Mouse (Mus musculus) lung, postnatal 0 days (tissue): Measurements from ENCODE around the gene Elavl4. TPM values are rescaled to one million over a fixed set of nuclear protein-coding genes. Genes with fewer than 3 reads are reported as not detected.

Experiments
- ATAC-seq: fragments of 200-750 bp; cut with Nextera tagmentation; 2 replicates; pipeline ENCODE4 v1.8.0; 2017; ENCODE audit warnings: moderate library complexity
- DNase-seq: peaks from one replicate; pipeline ENCODE4 v3.0.0-alpha.2; 2016; ENCODE audit warnings: low spot score
- H3K27ac ChIP-seq: fragments of 300-500 bp; sonication (generic); 2 replicates; pipeline ENCODE4 v1.5.1; 2014; ENCODE audit warnings: antibody characterized with exemption, mild to moderate bottlenecking, low read length, mixed read lengths
- H3K27me3 ChIP-seq: fragments of 300-500 bp; sonication (generic); replicated peaks from 2 replicates; pipeline ENCODE4 v1.6.1; 2014; ENCODE audit warnings: low read length, mixed read lengths; ENCODE audit not compliant: insufficient read depth
- H3K36me3 ChIP-seq: fragments of 300-500 bp; sonication (generic); 2 replicates; pipeline ENCODE4 v1.6.1; 2014; ENCODE audit warnings: low read length, mixed read lengths; ENCODE audit not compliant: insufficient read depth
- H3K4me1 ChIP-seq: fragments of 300-500 bp; sonication (generic); 2 replicates; pipeline ENCODE4 v1.6.1; 2014; ENCODE audit warnings: antibody characterized with exemption, low read depth, low read length, mixed read lengths; ENCODE audit not compliant: insufficient read depth
- H3K4me2 ChIP-seq: fragments of 300-500 bp; sonication (generic); replicated peaks from 2 replicates; pipeline ENCODE4 v1.6.1; 2014; ENCODE audit warnings: low read depth, mild to moderate bottlenecking, low read length, moderate library complexity, mixed read lengths
- H3K4me3 ChIP-seq: fragments of 300-500 bp; sonication (generic); 2 replicates; pipeline ENCODE4 v1.5.1; 2014; ENCODE audit warnings: low read depth, low read length
- H3K9ac ChIP-seq: fragments of 300-500 bp; sonication (generic); replicated peaks from 2 replicates; pipeline ENCODE4 v1.6.1; 2014; ENCODE audit warnings: low read depth, mild to moderate bottlenecking
- H3K9me3 ChIP-seq: fragments of 300-500 bp; sonication (generic); 2 replicates; pipeline ENCODE4 v1.6.1; 2016; ENCODE audit warnings: low read length, mixed read lengths
- CTCF ChIP-seq: IDR thresholded peaks from 2 replicates; pipeline ENCODE4 v1.5.1; 2016; ENCODE audit warnings: antibody characterized with exemption, mild to moderate bottlenecking
- EP300 ChIP-seq: IDR thresholded peaks from 2 replicates; pipeline ENCODE4 v1.6.1; 2016; ENCODE audit warnings: antibody characterized with exemption, mild to moderate bottlenecking, control low read depth
- WGBS: fragments of 180-500 bp; shearing (Covaris S2); extraction: QIAGEN DNeasy Blood & Tissue Kit; methylation state at CpG from one replicate; pipeline ENCODE4 v1.1.7; 2014; 5-methylcytosine and 5-hydroxymethylcytosine counted together
- polyA plus RNA-seq: library from polyadenylated mRNA; unstranded; fragments of >200 nt; fragmentation: Nextera tagmentation; extraction: Ambion mirVana; gene quantifications from 2 replicates; pipeline ENCODE4 v1.2.1, GENCODE M21; 2015

Elavl4 gene
- polyA plus RNA-seq, 1 experiment from 2014 or later, result 0.16 TPM

DNA sequence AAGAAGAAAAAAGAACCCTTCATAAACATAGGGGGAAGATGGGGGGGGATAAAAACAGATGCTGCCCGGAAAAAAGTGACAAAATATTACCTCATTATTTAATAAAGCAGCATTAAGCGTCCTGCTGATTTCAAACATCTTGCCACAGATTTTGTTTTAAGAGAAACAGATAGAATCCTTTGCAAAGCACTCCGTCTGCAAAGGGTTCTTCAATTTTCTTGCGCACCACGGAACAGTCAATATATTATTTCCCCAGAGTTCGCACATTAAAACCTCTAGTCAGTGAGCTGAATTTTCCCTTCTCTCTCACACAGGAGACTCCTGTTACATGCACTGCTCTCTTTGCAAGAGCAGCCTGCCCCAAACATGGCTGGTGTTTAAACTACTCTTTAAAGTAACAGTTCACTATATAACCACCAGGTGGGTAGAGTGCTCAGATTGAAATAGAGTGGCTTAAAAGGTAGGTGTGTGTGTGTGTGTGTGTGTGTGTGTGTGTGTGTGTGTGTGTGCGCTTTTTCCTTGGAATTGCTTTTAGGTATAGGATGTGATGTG, 61.1 kb downstream of the Elavl4 start:
- Histone ChIP-seq H3K27ac (no peak overlapping the region), H3K4me2 (no peak overlapping the region), H3K4me1 (no peaks in the 10 kb centered on the region), H3K36me3 (no peaks in the 10 kb centered on the region), H3K27me3 (no peaks in the 10 kb centered on the region), H3K4me3 (no peak overlapping the region), H3K9ac (no peak overlapping the region), H3K9me3 (no peaks in the 10 kb centered on the region)
- DNase-seq, result no peak
- 70% methylated on average over 7 of the region's 7 CpGs for WGBS
- TF ChIP-seq CTCF (no peak), EP300 (no peak)
- no peak for ATAC-seq

DNA sequence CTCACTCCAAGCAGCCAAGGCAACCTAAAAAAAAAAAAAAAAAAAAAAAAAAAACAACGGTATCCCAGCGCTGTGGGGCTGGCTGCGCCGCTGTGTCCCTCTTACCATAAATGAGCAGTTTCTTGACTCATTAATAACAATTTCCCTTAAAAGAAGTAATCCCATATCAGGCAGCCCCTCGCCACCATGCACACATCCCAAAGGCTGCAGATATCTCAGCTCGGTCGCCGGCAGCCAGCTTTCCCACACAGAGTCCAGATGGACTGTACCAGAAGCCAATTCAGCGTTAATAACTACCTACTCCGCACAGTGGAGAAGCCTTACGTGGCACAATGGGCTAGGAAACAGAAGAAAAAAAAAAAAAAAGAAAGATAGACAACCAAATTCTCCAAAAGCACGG, 61.7 kb downstream of the Elavl4 start:
- 78% methylated on average over 12 of the region's 12 CpGs for WGBS
- H3K9ac ChIP-seq, result no peak overlapping the region
- H3K4me1 ChIP-seq, result no peaks in the 10 kb centered on the region
- no peak overlapping the region for H3K4me2 ChIP-seq
- H3K27me3 ChIP-seq, result no peaks in the 10 kb centered on the region
- H3K4me3 ChIP-seq, result no peak overlapping the region
- no peaks in the 10 kb centered on the region for H3K9me3 ChIP-seq
- H3K36me3 ChIP-seq, result no peaks in the 10 kb centered on the region
- no peak for DNase-seq
- ATAC-seq, result no peak
- no peak overlapping the region for H3K27ac ChIP-seq
- TF ChIP-seq CTCF (no peak), EP300 (no peak)

DNA sequence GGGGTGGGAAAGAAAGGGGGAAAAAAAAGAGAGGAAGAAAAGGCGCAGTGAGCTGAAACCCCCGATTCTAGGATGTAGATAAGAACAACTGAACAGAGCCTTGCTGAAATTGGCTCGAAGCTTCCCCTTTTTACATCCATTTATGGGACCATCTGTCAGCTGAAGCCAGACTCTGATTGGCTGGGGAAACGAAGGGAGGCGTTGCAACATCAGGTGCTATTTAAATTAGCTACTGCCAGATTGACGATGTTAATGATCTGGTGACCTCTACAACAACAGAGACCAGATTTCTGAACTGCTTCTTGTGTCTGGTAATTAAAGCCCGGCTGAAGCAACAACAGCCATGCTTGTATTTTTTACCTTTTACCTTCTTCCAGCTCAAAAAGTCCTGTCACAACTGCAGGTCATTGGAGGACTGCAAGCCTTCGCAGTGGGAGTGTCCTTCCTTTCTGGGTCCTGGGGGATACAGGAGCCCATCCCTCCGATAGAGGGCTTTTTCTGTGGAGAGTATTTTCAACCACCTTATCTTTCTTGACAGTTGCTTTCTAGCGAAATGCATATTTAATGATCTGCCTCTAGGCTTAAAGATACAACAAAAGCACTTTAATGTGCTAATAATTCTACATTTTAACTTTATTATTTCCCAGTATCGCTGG, 64.2 kb downstream of the Elavl4 start:
- Histone ChIP-seq H3K9me3 (no peaks in the 10 kb centered on the region), H3K4me1 (no peaks in the 10 kb centered on the region), H3K9ac (no peak overlapping the region), H3K4me3 (no peak overlapping the region), H3K4me2 (no peak overlapping the region), H3K36me3 (no peaks in the 10 kb centered on the region), H3K27me3 (no peaks in the 10 kb centered on the region), H3K27ac (no peak overlapping the region)
- no peak for DNase-seq
- TF ChIP-seq EP300, result no peak
- no peak for TF ChIP-seq CTCF
- 36% methylated on average over 11 of the region's 11 CpGs for WGBS
- ATAC-seq, result no peak

DNA sequence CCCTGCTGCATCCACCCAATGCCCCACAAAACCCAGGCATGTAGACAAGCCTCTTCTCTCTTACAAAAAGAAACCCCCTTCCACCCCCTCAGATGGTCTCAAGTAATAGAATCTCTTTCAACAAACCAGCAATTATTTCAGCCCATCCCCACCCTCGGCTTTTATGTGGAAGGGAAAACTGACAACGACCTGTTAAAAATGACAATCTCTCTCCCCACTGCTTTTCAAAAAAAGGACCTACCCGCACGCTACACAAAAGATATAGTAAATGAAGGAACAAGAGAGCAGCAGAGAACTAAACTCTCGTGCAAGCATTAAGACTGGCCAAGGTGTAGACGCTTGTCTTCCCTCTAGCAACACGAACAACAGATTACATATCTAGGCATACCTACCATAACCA, 64.9 kb downstream of the Elavl4 start:
- H3K4me3 ChIP-seq, result no peak overlapping the region
- DNase-seq, result no peak
- 61% methylated on average over 7 of the region's 7 CpGs for WGBS
- H3K9me3 ChIP-seq, result no peaks in the 10 kb centered on the region
- TF ChIP-seq CTCF (no peak), EP300 (no peak)
- H3K4me1 ChIP-seq, result no peaks in the 10 kb centered on the region
- no peak overlapping the region for H3K27ac ChIP-seq
- no peak for ATAC-seq
- H3K27me3 ChIP-seq, result no peaks in the 10 kb centered on the region
- no peaks in the 10 kb centered on the region for H3K36me3 ChIP-seq
- H3K4me2 ChIP-seq, result no peak overlapping the region
- H3K9ac ChIP-seq, result no peak overlapping the region

DNA sequence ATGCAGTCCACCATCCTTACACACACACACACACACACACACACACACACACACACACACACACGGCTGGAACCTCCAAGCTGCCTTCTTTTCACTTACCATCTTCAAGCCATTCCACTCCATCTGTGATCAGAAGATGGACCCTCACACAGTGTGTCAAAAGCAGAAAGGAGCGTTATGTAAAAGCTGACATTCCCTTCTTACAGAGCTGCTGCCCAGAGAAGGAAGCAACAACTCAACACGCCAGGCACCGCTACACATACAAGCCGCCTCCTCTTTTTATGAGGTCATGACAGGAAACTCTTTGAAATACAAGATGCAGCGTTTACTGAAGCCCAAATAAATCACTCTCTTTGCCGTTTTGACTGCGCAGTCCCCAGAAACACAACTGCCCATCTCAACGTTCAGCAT, 65.3 kb downstream of the Elavl4 start:
- ATAC-seq (no peak), DNase-seq (no peak)
- no peaks in the 10 kb centered on the region for H3K9me3 ChIP-seq
- H3K36me3 ChIP-seq, result no peaks in the 10 kb centered on the region
- no peak overlapping the region for H3K27ac ChIP-seq
- no peaks in the 10 kb centered on the region for H3K27me3 ChIP-seq
- H3K4me2 ChIP-seq, result no peak overlapping the region
- TF ChIP-seq EP300 (no peak), CTCF (no peak)
- H3K4me3 ChIP-seq, result no peak overlapping the region
- no peak overlapping the region for H3K9ac ChIP-seq
- WGBS, result 29% methylated on average over 9 of the region's 9 CpGs
- no peaks in the 10 kb centered on the region for H3K4me1 ChIP-seq

DNA sequence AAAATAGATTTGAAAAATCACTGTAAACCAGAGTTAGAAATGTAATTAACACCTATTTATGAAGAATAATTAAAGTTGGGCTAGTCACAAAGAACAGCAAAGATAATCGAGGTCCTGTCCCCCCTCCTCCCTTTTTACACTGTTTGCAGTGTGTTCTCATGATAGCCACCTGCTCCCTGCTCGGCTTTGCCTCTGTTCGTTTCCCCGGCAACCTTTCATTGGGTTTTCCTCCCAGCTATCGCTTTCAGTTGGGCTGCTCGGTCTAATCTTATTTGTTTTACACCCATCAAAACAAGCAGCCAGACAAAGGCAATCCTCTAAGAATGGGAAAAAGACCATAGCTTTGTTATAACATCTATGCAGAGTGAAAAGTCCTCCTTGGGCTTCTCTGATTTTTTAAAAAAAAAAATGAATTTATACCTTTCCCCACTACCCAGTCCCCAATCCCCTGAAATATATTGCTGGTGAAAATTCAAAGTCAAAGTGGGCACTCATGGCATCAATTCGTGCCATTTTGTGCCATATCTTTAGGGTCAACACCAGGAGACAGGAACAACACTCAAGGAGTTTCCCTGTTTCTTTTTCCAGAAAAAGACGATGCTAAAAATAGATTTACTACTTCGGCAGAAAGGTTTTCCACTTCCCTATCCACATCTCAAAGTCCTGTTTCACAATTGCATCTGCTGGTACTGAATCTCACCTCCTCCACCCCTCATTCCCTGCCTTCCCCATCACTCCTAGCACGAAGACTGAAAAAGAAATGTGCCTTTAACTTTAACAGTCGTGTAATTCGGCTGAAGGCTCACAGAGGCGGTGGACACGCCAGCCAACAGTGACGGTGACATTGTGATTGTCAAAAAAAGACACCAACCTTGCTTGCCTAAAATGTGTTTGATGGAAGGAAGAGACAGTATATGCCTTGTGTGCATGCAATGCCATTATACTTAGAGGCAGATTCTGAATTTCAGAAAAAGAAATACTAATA, 66.1 kb downstream of the Elavl4 start:
- 20% methylated on average over 15 of the region's 15 CpGs for WGBS
- Histone ChIP-seq H3K36me3 (no peaks in the 10 kb centered on the region), H3K9me3 (no peaks in the 10 kb centered on the region), H3K4me3 (no peak overlapping the region), H3K27me3 (no peaks in the 10 kb centered on the region), H3K27ac (no peak overlapping the region), H3K4me2 (no peak overlapping the region), H3K4me1 (no peaks in the 10 kb centered on the region), H3K9ac (no peak overlapping the region)
- TF ChIP-seq EP300 (no peak), CTCF (no peak)
- no peak for DNase-seq
- no peak for ATAC-seq
